Comparison of ENCODE assay signal across 8 mouse cellular contexts in genomic region chr9:119425217-119425975, GRCm38 (mm10). TPM values are rescaled to one million over a fixed set of nuclear protein-coding genes. Genes with fewer than 3 reads are reported as not detected.
DNase-seq lines count a peak whose midpoint lies in the region; ATAC-seq and TF ChIP-seq lines count a peak whose summit lies in the region.

No protein-coding gene starts in this region.

- H3K9me3 ChIP-seq in heart, embryonic 14.5 days (ENCODE audit: control insufficient read depth, low read length), result no peaks in the 10 kb centered on the region
- H3K9me3 ChIP-seq in kidney, postnatal 0 days (replicated peaks; ENCODE audit: low read length), result no peaks in the 10 kb centered on the region

- no peak for TF ChIP-seq CTCF in kidney, postnatal 0 days (IDR thresholded peaks at IDR 0.05; ENCODE audit: low read depth)

- WGBS in heart, embryonic 14.5 days, result 16% methylated on average over 7 of the region's 7 CpGs
- 19% methylated on average over 7 of the region's 7 CpGs for WGBS in kidney, postnatal 0 days

- peak overlapping the region; percentile 48 for H3K9ac ChIP-seq in heart, embryonic 14.5 days (ENCODE audit: low read length)
- H3K9ac ChIP-seq in kidney, postnatal 0 days (ENCODE audit: low read depth, low read length), result peak overlapping the region; percentile 6; the same call in 1 of the 2 replicates

- H3K27me3 ChIP-seq in heart, embryonic 14.5 days (ENCODE audit: control insufficient read depth, insufficient read depth, low read length), result no peaks in the 10 kb centered on the region
- no peaks in the 10 kb centered on the region for H3K27me3 ChIP-seq in kidney, postnatal 0 days (ENCODE audit: insufficient read depth, low read length)

- peaks cover 35 to 53% of the 10 kb centered on the region in 2 experiments for H3K4me1 ChIP-seq in heart, embryonic 14.5 days (ENCODE audit: control insufficient read depth in 2 of 2, insufficient read depth in 2 of 2, low read length in 2 of 2)
- H3K4me1 ChIP-seq in kidney, postnatal 0 days (replicated peaks; ENCODE audit: insufficient read depth, low read length), result peaks cover 28% of the 10 kb centered on the region; the same call in 1 of the 2 replicates

- no peak overlapping the region for H3K4me3 ChIP-seq in heart, embryonic 14.5 days (ENCODE audit: control insufficient read depth in 1 of 2, insufficient read depth in 1 of 2, low read depth in 1 of 2, low read length in 2 of 2)
- no peak overlapping the region for H3K4me3 ChIP-seq in kidney, postnatal 0 days (replicated peaks; ENCODE audit: low read depth, low read length)

- peak; percentile 91 for ATAC-seq in heart, embryonic 14.5 days (ENCODE audit: insufficient number of reproducible peaks, insufficient read depth, low FRiP score, low read depth)
- peak; percentile 78 for ATAC-seq in kidney, postnatal 0 days (replicated peaks; ENCODE audit: low FRiP score, low read depth)

- peak overlapping the region; percentile 53 for H3K4me2 ChIP-seq in heart, embryonic 14.5 days (ENCODE audit: low read length)
- H3K4me2 ChIP-seq in kidney, postnatal 0 days (ENCODE audit: low read length), result peak overlapping the region; percentile 4; the same call in 1 of the 2 replicates

- peak; percentile 60 for DNase-seq in cerebellum, adult 9-10 months
- no peak for DNase-seq in cerebellum, adult 8-10 months
- DNase-seq in cerebellum, postnatal 14 days, result peak; percentile 70 to 75
- peak; percentile 91 for DNase-seq in kidney, postnatal 0 days (ENCODE audit: low spot score)
- DNase-seq in lung, postnatal 36 days, result peak; percentile 74
- DNase-seq in left cerebral cortex, postnatal 36 days (ENCODE audit: low spot score in 2 of 2), result no peak
- DNase-seq in thymus, postnatal 25 days, result no peak

- peak overlapping the region; percentile 89 for H3K27ac ChIP-seq in heart, embryonic 14.5 days (replicated peaks in 1 of 2; ENCODE audit: control insufficient read depth in 1 of 2, insufficient read depth in 1 of 2, low read depth in 2 of 2, low read length in 2 of 2)
- H3K27ac ChIP-seq in kidney, postnatal 0 days, result peak overlapping the region; percentile 67

- peaks cover 16% of the 10 kb centered on the region for H3K36me3 ChIP-seq in heart, embryonic 14.5 days (ENCODE audit: control insufficient read depth, insufficient read depth, low read length)
- peaks cover 4% of the 10 kb centered on the region; the same call in 1 of the 2 replicates for H3K36me3 ChIP-seq in kidney, postnatal 0 days (ENCODE audit: insufficient read depth, low read length)

- intact Hi-C loops in left cerebral cortex, postnatal 36 days (cut with DNase I), result no loop called here

RNA-seq across cellular contexts. Expression of gene Exog, which starts 19.3 kb away (rescaled TPM):
- polyA plus RNA-seq in heart, embryonic 14.5 days (2014; fragmentation: Nextera tagmentation; extraction: Ambion mirVana), result 9.5 and 9.7 TPM in 2 replicates
- 11.2 and 13.9 TPM in 2 replicates for polyA plus RNA-seq in kidney, postnatal 0 days (2015; fragmentation: Nextera tagmentation; extraction: Ambion mirVana)
- total RNA-seq in left cerebral cortex, postnatal 36 days (2021), result 10 to 100 TPM; 24.1 to 24.7 TPM

RNA-seq across cellular contexts. Expression of gene Acvr2b, which starts 23.5 kb away (rescaled TPM):
- 18.5 and 21.6 TPM in 2 replicates for polyA plus RNA-seq in heart, embryonic 14.5 days (2014; fragmentation: Nextera tagmentation; extraction: Ambion mirVana)
- polyA plus RNA-seq in kidney, postnatal 0 days (2015; fragmentation: Nextera tagmentation; extraction: Ambion mirVana), result 17.6 and 20.2 TPM in 2 replicates
- total RNA-seq in left cerebral cortex, postnatal 36 days (2021), result 10 to 100 TPM; 16.5 to 19.3 TPM

Comparison
In these comparisons a context has a peak if more than half of its experiments do, and no peak if none do; other contexts are left out.
1. DNase-seq: peak in cerebellum, adult 9-10 months (single experiment), cerebellum, postnatal 14 days (2 of 2), kidney, postnatal 0 days (single experiment) and lung, postnatal 36 days (single experiment); none in cerebellum, adult 8-10 months (single experiment), left cerebral cortex, postnatal 36 days (0 of 2) and thymus, postnatal 25 days (single experiment).